Comparison of ENCODE assay signal across 8 mouse cellular contexts in the genomic region with DNA sequence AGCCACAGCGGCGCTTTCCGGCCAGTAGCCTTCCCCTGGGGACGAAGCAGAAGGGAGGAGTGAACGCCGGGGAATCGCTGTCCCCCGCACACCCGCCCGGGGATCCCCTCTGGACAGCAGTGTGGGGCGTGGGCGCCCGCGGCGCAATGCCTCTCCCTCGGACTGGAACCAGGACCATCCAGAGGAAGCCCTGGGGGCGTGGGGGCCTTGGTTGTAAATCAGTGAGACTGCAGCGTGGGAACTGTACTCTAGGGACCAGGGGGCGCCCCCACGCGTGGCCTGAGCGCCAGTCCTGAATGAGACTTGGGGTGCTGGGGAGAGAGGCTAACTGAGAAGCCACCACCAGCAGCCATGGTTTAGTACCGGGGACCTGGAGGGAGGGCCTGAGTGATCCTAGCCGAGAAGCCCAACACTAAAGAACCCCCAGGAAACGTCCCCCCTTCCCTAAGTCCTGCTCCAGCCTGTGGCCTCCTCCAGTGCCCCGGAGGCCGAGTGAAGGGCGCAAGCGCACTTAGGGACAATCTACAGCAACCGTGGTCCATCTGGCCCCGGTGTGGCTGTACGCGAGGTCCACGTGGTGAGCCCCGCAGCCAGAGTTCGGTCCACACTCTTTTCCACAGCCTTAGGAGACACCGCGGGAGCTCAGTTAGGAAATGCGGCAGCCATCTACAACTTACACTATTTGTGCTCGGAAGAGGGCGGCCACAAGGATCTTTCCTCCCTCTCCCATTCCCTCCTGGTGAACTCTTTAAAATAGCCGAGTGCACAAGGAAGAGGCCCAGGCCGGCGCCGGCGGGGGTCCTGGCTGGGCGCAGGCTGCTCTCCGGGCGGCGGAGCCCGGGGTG. TPM values are rescaled to one million over a fixed set of nuclear protein-coding genes. Genes with fewer than 3 reads are reported as not detected.
DNase-seq lines count a peak whose midpoint lies in the region; ATAC-seq and TF ChIP-seq lines count a peak whose summit lies in the region.

No protein-coding gene starts in this region.

- H3K27me3 ChIP-seq in C2C12 (ENCODE audit: control insufficient read depth, insufficient read depth, insufficient read length), result no peaks in the 10 kb centered on the region
- no peaks in the 10 kb centered on the region for H3K27me3 ChIP-seq in embryonic facial prominence, embryonic 13.5 days
- peaks cover under 1% of the 10 kb centered on the region; the same call in 1 of the 2 replicates for H3K27me3 ChIP-seq in heart, embryonic 13.5 days (replicated peaks)

- H3K9ac ChIP-seq in embryonic facial prominence, embryonic 13.5 days, result peak overlapping the region; percentile 99
- H3K9ac ChIP-seq in heart, embryonic 13.5 days, result peak overlapping the region; percentile 99

- peak overlapping the region; percentile 69 for H3ac ChIP-seq in C2C12 (ENCODE audit: control insufficient read depth, insufficient read length, low read depth)

- under 1% methylated on average over 51 of the region's 51 CpGs for WGBS in embryonic facial prominence, embryonic 13.5 days
- under 1% methylated on average over 51 of the region's 51 CpGs for WGBS in heart, embryonic 13.5 days

- peak; percentile 73 for DNase-seq in adrenal gland, postnatal 10 days
- DNase-seq in kidney, postnatal 10 days, result peak; percentile 75
- DNase-seq in lung, postnatal 14 days, result peak; percentile 53
- DNase-seq in right cerebral cortex, adult 2 months (ENCODE audit: low spot score in 2 of 2), result peak; percentile 40 to 56
- DNase-seq in urinary bladder, postnatal 14 days (ENCODE audit: low spot score), result peak; percentile 38

- peaks cover 54% of the 10 kb centered on the region for H3K79me2 ChIP-seq in C2C12 (ENCODE audit: control insufficient read depth, insufficient read depth)

- H3K27ac ChIP-seq in embryonic facial prominence, embryonic 13.5 days, result peak overlapping the region; percentile 100
- H3K27ac ChIP-seq in heart, embryonic 13.5 days (replicated peaks), result peak overlapping the region; percentile 99

- H3K4me2 ChIP-seq in embryonic facial prominence, embryonic 13.5 days, result peak overlapping the region; percentile 96
- peak overlapping the region; percentile 94 for H3K4me2 ChIP-seq in heart, embryonic 13.5 days

- H3K9me3 ChIP-seq in embryonic facial prominence, embryonic 13.5 days, result no peaks in the 10 kb centered on the region
- H3K9me3 ChIP-seq in heart, embryonic 13.5 days, result no peaks in the 10 kb centered on the region

- peak overlapping the region; percentile 56 for H3K4me3 ChIP-seq in C2C12 (ENCODE audit: insufficient read depth, poor library complexity, severe bottlenecking)
- peak overlapping the region; percentile 94 for H3K4me3 ChIP-seq in embryonic facial prominence, embryonic 13.5 days
- H3K4me3 ChIP-seq in heart, embryonic 13.5 days, result peak overlapping the region; percentile 75

- no peak for TF ChIP-seq CTCF in C2C12 (IDR thresholded peaks at IDR 0.05; ENCODE audit: control insufficient read depth, insufficient read depth, insufficient read length)

- ATAC-seq in embryonic facial prominence, embryonic 13.5 days (ENCODE audit: insufficient number of reproducible peaks, insufficient read depth, low FRiP score, low TSS enrichment, low read depth), result no peak
- ATAC-seq in heart, embryonic 13.5 days (ENCODE audit: extremely low read depth, insufficient number of reproducible peaks, low FRiP score, low TSS enrichment), result no peak

- H3K4me1 ChIP-seq in embryonic facial prominence, embryonic 13.5 days, result peaks cover 38% of the 10 kb centered on the region
- H3K4me1 ChIP-seq in heart, embryonic 13.5 days, result peaks cover 53% of the 10 kb centered on the region

- no peaks in the 10 kb centered on the region for H3K36me3 ChIP-seq in C2C12 (ENCODE audit: control insufficient read depth, insufficient read depth)
- H3K36me3 ChIP-seq in embryonic facial prominence, embryonic 13.5 days, result peaks cover 8% of the 10 kb centered on the region; the same call in 1 of the 2 replicates
- peaks cover 13% of the 10 kb centered on the region for H3K36me3 ChIP-seq in heart, embryonic 13.5 days

- H3K79me3 ChIP-seq in C2C12 (ENCODE audit: low read depth), result peaks cover 18% of the 10 kb centered on the region

TF ChIP-seq in C2C12, 6 proteins besides CTCF, POLR2A, EP300 and RAD21:
- TF ChIP-seq FOSL1 (IDR thresholded peaks at IDR 0.05; ENCODE audit: insufficient read depth, low read length, poor library complexity, severe bottlenecking) (no peak), CEBPB (IDR thresholded peaks at IDR 0.05; ENCODE audit: low read depth) (no peak), MAX (IDR thresholded peaks at IDR 0.05) (peak; percentile 82)

RNA-seq across cellular contexts. Expression of a gene that starts 9.4 kb away (rescaled TPM):
- 2.8 TPM for polyA plus RNA-seq in C2C12 (2012; fragmentation: generic; extraction: Trizol)
- 10 to 100 TPM; 38.7 to 55.2 TPM for total RNA-seq in adrenal gland, postnatal 10 days (2021)
- 30.6 and 30.8 TPM in 2 replicates for polyA plus RNA-seq in embryonic facial prominence, embryonic 13.5 days (2015; fragmentation: Nextera tagmentation; extraction: Ambion mirVana)
- 6.4 and 6.8 TPM in 2 replicates for polyA plus RNA-seq in heart, embryonic 13.5 days (2015; fragmentation: Nextera tagmentation; extraction: Ambion mirVana)
